Mouse (Mus musculus) lung, postnatal 0 days (tissue): ENCODE measurements around the gene Scgb1c1.

Experiments used
- CTCF ChIP-seq: IDR thresholded peaks from 2 replicates; pipeline ENCODE4 v1.5.1; 2016; ENCODE audit warnings: antibody characterized with exemption, mild to moderate bottlenecking
- EP300 ChIP-seq: IDR thresholded peaks from 2 replicates; pipeline ENCODE4 v1.6.1; 2016; ENCODE audit warnings: antibody characterized with exemption, mild to moderate bottlenecking, control low read depth

DNA sequence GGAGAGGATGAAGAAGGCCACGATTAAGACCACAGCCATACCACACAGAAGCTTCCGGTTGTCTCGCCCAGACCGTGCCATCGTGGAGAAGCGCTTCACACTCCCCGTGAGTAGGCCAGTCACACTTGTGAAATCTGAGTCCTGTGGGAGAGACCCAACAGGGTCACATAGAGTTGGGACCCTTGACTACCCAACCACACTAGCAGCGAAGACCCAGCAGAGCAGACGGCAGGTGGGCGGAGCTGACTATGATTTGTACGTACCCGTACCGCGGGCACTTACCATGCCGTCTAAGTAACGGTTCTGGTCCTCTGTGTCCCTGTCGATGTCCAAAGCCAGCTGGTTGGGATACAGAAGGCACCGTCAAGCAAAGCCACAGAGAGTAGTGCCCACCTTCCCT lies 9.1 kb downstream of the Scgb1c1 start:
- TF ChIP-seq CTCF (no peak), EP300 (no peak)
